Mouse (Mus musculus): Measurements from ENCODE around the gene 4930558K02Rik. TPM values are rescaled to one million over a fixed set of nuclear protein-coding genes. Genes with fewer than 3 reads are reported as not detected.
A peak's percentile ranks its signal among the peaks of the same experiment; 100 is the strongest.

Gene 4930558K02Rik
- polyA plus RNA-seq, 1 experiment: 0.12 TPM

DNA sequence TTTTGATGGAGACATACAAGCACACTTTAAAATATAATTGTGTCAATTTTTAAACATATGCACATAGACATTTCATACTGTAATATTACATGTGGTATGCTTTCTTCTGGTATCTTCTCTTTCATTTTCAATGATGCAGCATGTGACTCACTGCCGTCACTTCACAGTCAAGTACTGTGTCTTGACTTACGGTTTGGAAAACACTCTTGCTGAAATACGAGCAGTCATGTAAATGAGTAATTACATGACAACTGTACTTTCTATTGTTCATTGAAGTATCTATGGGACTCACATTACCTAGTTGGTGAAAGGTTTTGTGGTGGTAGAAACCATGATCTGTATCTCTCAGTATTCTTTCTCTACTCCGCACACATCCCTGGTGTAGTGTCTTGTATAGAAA, 72.3 kb downstream of the 4930558K02Rik start:
- DNase-seq (ENCODE audit: extremely low spot score in 1 of 2, low spot score in 1 of 2): no peak

DNA sequence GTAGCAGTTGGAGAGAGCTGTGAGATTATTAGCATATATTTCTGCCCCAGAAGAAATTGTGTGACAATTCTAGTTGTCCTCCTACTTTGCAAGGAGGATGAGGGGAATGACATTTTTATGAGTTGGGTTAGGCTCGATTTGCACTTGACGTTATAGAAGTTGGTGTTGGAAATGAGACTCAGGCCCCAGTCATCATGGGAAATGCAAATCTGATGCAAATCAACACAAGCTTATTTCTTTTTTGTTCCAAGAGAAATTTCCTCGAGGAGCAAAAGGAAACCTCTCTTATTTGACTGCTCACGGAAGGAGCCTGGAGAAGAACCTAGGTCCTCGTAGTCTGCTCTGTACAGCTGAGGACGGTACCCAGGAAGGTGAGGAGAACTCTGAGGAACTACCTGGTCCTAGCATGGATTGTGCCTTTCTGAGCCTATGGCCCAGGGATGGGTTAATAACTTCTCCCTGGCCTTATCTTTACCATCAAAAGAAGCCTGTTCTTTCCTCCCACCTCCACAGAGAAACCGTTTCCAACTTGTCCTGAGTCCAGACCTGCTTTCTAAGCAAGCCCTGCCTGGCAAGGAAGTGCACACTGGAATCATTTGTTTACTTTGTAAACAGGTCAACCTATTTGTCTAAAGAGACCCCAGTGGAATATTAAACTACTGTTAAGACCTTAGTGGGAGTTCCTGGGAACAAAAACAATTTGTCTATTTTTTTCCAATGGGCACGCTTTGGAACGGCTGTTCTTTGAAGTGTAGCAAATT, 76.6 kb downstream of the 4930558K02Rik start:
- peak in 1 of 2 experiments; percentile 4 for DNase-seq (ENCODE audit: extremely low spot score in 1 of 2, low spot score in 1 of 2)

DNA sequence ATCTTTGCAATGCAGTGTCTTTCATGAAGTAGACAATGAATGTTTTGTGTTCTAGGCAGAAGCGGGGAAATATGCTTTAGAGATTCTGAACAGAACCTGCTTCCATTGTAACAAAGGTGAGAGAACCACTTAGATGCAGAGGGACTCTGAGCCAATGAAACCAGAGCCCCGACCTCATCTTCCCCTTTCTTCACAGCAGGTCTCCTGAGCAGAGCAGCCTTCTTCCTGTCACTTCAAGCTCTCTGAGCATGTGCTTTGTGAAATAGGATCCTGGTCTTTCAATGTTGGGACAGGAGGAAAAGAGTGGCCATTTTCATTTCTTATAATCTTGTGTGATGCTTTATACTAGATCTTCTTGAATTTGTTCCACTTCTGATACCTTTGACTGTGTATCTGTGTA, 79.3 kb downstream of the 4930558K02Rik start:
- no peak for DNase-seq (ENCODE audit: extremely low spot score in 1 of 2, low spot score in 1 of 2)

DNA sequence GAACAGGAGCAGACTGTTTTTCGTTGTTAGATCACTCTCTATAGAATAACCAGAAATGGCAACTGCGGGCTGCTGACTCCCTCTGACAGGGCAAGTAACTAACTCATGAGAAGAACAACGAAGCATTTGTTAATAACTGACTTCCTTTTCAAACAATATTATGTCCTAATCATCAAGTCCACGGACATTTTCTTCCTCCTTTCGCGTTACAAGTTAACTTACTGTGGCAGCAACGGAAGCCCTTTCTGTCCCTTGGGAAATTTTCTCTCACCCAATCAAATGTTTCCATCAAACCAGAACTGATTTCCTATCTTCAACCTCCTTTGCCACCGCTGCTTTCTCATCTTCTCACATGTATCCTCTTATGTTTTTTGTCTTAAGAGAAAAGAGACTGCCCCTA, 82.2 kb downstream of the 4930558K02Rik start:
- DNase-seq (ENCODE audit: extremely low spot score in 1 of 2, low spot score in 1 of 2): no peak

- no peak for DNase-seq (ENCODE audit: extremely low spot score in 1 of 2, low spot score in 1 of 2)
These were observed 83.3 kb downstream of the 4930558K02Rik start for GRCm38 (mm10) chr1:161896130-161896529.

DNA sequence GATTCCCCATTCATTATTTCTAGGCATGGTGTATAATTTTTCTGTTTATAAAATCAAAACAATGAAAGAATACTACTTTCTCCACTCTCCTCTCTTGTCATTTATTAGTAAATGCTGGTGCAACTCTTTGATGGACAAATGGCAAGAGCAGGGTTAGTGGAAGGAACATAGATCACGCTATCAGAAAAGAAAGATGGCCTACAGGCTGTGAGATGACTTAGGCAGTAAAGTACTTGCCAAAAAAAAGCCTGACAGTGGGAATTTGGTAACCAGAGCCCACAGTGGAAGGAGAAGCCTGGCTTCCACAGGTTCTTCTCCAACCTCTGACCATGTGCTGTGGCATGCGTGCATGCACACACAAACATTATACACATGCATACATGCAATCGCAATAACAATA, 84.4 kb downstream of the 4930558K02Rik start:
- no peak for DNase-seq (ENCODE audit: extremely low spot score in 1 of 2, low spot score in 1 of 2)

GRCm38 (mm10) chr1:161894553-161894952, 84.9 kb downstream of the 4930558K02Rik start:
- no peak for DNase-seq (ENCODE audit: extremely low spot score in 1 of 2, low spot score in 1 of 2)

DNA sequence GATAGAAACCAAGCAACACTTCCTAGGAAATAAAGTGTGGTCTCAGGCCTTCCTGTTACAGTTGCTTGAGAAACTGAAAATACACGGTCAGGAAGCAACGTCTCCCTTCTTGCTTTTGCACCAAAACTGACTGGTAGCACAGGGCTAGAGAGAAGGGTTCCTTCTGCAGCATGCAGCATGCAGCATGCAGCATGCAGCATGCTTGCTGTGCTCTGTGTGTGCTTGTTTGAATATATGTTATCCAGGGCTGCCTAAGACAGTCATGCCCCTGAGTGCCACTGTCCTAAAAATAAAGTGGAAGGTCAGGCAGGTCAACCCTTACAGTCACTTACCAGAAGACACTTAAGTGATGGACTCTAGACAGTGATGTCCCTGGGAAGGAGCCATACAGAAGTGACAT, 85.3 kb downstream of the 4930558K02Rik start:
- no peak for DNase-seq (ENCODE audit: extremely low spot score in 1 of 2, low spot score in 1 of 2)

Other genes starting within 250 kb of the 4930558K02Rik start
- gene Fasl, start 191.1 kb downstream of the 4930558K02Rik start, polyA plus RNA-seq (2012; rRNA removed): 0.15 and 0.32 TPM in 2 replicates
- 17.2 and 24.0 TPM in 2 replicates for gene Suco, start 103.0 kb downstream of the 4930558K02Rik start, polyA plus RNA-seq (2012; rRNA removed)
- 17.5 and 19.7 TPM in 2 replicates for gene Pigc, start 10.4 kb downstream of the 4930558K02Rik start, polyA plus RNA-seq (2012; rRNA removed)